Mouse (Mus musculus): ENCODE results near the gene 2410004B18Rik.
"Not testable (repeated sequence)": the region's sequence is repeated elsewhere in the genome, so short reads cannot be mapped to it uniquely, and the experiment has no call there.

Gene 2410004B18Rik

DNA sequence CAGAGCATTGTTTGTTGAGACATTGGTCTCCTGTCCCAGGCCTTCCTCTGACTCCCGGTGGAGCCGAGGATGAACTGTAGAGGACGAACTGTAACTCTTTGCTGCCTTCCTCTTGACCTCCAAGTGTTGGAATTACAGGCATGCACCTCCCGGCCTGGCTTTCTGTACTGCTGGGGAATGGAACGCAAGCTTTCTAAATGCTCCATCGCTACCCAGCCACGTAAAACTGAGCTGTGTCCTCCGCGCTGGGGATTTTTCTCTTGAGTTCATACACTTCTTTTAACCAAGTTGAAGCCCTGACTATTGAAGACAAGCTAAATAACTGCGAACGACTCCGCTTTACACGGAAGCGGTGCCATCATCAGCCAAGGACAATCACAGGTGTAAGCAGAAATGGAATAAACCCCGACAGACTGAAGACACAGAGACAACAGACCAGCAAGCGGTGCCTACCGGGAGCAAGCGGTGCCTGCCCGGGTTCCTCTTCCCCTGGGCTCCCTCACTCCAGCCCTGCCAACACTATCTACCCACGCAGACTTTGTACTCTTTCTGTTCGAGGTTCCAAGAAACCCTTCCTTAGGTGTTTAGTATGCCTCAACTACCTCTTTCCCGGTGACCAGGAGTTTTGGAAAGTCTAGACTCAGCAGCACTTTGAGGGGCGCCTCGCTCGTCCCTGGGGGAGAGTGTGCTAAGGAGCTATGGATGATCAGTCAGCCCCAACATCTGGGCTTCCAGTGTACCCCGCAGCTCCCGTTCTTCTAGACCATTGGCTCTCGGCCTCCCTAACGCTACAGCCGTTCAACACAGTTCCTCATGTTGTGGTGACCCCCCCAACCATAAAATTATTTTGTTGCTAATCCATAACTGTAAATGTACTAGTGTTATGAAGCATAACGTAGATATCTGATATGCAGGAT lies 25.5 kb downstream of the 2410004B18Rik start:
- DNase-seq (ENCODE audit: extremely low read depth, insufficient read length, low spot score), result no peak

DNA sequence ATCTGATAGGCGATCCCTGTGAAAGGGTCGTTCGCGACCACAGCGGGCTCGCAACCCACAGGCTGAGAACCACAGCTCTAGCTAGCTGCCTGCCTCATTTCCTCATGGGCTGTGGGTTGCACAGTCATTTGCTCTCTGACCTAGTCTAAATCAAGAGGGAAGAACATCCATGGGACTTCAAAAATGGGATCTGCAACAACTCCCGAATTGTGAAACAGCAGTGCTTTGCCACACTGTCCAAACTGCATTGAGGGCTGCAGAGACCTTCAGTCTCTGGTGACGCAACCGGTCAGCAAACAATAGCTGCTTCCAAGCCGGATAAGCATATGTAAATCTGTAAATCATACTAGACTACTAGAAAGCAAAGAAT lies 26.2 kb downstream of the 2410004B18Rik start:
- no peak for DNase-seq (ENCODE audit: extremely low read depth, insufficient read length, low spot score)

DNA sequence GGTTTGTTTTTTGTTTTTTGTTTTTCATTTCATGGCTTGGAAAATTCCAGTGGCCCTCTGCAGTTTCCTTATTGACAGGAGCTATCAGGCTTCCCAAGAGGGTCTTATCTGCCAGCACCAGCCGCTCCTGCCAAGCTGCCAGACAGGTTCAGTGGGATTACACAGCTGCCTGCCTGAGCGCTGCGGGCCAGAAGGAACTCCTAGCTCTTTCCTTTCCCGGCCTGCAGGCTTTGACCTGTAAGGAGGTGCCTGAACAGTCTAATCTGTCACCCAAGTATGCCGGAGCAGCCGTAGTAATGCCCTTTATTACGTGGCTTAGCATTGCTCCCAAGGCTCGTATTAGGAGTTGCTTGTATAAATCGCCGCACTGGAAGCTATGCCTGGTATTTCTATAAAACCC lies 26.7 kb downstream of the 2410004B18Rik start:
- no peak for DNase-seq (ENCODE audit: extremely low read depth, insufficient read length, low spot score)

DNA sequence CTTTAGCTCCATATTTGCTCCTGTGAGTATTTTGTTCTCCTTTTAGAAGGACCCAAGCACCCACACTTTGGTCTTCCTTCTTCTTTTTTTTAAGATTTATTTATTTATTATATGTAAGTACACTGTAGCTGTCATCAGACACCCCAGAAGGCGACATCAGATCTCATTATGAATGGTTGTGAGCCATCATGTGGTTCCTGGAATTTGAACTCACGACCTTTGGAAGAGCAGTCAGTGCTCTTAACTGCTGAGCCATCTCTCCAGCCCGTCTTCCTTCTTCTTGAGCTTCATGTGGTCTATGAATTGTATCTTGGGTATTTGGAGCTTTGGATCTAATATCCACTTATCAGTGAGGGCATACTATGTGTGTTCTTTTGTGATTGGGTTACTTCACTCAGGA lies 27.8 kb downstream of the 2410004B18Rik start:
- DNase-seq (ENCODE audit: extremely low read depth, insufficient read length, low spot score), result not testable (repeated sequence)

DNA sequence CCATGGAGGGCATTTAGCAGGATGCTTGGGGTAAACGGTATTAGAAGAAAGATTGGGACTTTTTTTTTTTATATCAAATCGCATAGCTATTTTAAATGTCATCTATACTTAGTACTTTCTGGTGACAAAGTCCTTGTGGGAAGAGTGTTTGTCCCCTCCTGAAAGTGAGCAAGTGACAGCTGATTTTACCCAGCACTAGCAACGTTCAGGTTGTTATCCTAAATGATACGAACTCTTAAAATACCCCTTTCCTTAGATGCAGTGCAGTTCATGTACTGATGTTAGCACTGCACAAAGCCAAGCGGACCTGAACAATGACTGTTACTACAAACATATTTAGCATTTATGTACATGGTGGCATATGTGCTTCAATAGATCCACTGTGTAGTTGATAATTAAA lies 29.0 kb downstream of the 2410004B18Rik start:
- DNase-seq (ENCODE audit: extremely low read depth, insufficient read length, low spot score), result no peak

DNA sequence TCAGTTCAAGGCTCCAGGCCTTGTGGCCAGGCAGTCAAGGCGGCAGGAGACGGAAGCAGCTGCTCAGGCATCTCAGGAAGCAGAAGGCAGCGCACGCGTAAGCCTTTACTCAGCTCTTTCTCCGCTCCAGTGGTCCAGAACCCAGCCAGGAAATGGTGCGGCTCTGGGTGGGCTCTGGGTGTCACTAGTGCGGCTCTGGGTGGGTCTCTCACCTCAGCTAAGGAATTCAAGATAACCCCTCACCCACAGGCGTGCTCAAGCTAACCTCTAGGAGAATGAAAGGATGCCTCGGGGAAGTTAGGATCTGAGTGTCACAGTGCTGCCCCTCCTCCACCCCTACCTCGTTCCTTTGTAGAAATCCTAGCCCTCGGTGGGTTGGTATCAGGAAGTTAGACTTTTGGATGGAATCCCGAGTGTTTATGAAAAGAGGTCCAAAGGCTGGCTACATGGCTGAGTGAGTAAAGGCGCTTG lies 31.3 kb downstream of the 2410004B18Rik start:
- no peak for DNase-seq (ENCODE audit: extremely low read depth, insufficient read length, low spot score)

DNA sequence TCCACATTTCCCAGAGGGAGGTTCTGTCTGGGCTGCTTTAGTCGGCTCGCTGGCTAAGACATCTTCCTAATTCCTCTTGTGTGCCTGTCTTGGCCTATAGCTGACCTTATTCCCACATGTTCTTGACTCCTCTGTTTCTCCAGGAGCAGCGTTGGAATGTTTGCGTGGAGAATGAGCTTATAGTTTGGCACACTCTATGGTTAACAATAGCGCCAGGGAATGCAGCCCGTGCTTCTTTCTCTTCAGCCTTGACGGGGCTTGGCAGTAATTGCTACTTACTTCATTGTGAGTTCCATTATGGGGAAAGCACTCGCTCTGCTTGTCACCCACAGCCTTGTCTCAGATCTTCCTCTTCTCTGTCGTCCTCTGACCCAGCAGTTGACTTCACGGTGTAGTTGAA lies 33.7 kb downstream of the 2410004B18Rik start:
- no peak for DNase-seq (ENCODE audit: extremely low read depth, insufficient read length, low spot score)

DNA sequence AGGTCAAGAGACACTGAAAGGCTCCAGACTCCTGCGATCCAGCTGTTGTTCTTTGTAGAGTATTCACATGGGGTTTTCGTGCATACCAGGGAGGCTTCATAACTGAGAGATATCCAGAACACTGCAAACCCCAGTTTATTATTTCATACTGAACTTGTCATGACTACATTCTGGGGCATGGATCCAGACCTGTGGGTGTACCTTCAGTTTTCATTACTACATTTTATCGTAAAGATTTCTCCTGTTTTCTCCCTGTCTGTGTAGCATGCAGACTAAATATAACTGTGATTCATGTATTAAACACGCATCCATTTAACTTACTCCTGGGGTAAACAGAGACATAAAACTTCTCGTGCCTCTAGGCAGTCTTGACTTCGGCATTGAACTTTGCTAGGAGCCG lies 37.2 kb downstream of the 2410004B18Rik start:
- no peak for DNase-seq (ENCODE audit: extremely low read depth, insufficient read length, low spot score)

DNA sequence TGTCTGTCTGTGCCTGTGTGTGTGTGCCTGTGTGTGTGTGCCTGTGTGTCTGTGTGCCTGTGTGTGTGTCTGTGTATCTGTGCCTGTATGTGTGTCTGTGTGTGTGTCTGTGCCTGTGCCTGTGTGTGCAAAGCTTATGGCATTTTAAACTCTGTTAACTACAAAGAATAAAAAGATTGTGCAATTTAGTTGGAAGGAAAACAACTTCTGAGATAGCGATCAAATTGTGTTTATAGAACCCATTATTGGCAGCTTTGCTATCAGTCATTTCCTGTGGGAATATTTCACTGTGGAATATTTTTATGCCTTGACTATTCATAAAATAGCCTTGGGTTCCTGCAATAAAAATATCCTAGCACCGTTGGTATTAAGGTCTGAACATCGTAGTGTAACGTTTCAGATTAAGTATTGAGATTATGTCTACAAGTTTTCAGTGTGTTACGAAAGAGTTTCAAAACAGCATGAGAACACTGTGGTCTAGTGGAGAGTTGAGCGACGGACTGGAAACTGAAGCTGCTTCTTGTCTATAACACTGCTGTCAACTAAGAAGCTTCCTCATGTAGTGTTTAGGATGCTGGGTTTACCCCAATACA lies 47.6 kb downstream of the 2410004B18Rik start:
- DNase-seq (ENCODE audit: extremely low read depth, insufficient read length, low spot score), result peak; percentile 24

DNA sequence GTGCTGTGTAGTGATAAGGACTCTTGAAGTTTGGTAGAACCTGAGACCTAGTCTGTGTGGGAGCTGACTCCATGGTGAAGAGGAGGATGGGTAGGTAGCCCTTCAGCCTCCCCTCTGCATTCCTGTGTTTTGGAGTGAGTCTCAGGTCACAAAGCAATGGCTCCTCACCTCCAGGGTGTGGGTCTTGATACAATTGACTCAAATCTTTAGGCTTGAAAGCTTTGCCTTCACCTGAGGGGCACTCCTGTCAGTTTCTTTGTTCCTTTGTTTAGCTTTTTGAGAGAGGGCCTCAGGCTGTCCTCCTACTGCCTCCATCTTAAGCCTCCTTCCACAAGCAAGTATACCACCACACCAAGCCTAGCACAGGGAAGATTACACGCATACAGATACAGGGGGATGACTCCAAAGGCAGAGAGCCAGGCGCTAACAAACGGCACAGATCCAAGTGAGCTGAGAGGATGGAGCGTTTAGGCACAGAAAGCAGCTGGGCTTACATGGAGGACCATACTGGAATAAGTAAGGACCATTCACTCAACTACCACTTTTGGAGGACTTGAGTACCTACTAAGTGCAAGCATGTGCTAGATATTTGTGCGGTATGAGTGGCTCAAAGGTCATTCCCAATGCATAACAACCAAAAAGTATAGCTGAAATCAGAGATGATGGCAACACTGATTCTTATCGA lies 48.6 kb downstream of the 2410004B18Rik start:
- DNase-seq (ENCODE audit: extremely low read depth, insufficient read length, low spot score), result no peak

DNA sequence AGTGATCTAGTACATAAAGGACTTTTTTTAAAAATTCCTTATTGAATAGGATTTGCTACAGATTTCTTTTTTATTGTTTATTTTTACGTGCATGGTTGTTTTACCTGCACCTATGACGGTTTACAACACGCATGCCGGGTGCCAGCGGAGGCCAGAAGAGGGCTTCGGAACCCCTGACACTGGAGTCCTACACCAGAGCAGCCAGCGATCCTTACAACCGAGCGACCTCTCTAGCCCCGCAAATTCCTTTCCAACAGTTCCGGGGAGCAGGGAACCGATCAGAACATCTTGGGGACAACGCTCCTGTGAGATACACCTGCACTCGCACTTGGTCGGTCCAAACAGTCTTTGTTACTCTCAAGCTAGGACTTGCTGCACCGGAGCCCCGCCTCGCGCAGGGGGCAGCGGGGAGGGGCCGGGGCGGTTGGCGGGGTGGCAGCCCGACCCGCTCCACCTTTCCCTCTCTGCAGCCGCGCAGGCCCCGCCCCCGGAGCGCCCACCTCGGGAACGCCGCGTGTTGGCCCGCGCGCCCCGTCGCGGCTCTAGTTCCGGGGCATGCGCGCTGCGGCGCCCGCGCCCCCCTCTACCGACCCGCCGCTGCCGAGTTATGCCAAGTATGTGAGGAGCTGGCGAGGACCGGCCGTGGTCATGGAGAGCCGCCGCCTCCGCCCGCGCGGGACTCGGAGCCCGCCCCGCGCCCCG lies 49.6 kb downstream of the 2410004B18Rik start, which contains the start of gene Syde2:
Gene Syde2, plus strand, starts transcription at position 603 of the 702 bp plus-strand sequence.
- DNase-seq (ENCODE audit: extremely low read depth, insufficient read length, low spot score), result peak; percentile 79

DNA sequence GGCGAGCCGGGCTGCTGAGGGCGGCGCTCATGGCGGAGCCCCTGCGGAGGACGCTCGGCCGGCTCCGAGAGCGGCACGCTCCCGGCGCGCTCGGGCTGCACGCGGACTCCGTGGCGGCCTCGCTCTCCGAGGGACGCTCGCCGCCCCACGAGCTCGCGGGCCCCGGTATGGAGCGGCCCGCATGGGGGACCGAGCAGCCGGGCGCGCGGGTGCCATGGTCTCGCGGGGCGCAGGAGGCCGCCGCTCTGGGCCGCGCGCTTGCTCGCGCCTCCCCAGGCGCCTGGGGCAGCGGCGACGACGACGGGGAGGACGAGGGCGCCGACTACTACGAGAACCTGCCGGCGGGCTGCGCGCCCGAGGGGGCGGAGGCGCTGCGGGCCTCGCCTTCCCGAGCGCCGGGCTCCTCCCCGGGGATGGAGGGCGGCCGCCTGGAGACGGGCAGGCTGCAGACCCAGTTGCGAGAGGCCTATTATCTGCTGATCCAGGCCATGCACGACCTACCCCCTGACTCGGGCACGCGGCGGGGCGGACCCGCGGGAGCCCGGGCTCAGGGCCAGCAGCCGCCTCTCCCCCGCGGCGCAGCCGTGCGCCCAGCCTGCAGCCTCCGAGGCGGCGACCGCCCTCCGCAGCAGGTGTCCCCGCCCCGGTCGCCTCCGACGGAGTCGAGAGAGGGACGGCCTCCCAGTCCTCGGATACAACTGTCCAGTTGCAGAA lies 50.3 kb downstream of the 2410004B18Rik start:
- peak; percentile 93 for DNase-seq (ENCODE audit: extremely low read depth, insufficient read length, low spot score)

DNA sequence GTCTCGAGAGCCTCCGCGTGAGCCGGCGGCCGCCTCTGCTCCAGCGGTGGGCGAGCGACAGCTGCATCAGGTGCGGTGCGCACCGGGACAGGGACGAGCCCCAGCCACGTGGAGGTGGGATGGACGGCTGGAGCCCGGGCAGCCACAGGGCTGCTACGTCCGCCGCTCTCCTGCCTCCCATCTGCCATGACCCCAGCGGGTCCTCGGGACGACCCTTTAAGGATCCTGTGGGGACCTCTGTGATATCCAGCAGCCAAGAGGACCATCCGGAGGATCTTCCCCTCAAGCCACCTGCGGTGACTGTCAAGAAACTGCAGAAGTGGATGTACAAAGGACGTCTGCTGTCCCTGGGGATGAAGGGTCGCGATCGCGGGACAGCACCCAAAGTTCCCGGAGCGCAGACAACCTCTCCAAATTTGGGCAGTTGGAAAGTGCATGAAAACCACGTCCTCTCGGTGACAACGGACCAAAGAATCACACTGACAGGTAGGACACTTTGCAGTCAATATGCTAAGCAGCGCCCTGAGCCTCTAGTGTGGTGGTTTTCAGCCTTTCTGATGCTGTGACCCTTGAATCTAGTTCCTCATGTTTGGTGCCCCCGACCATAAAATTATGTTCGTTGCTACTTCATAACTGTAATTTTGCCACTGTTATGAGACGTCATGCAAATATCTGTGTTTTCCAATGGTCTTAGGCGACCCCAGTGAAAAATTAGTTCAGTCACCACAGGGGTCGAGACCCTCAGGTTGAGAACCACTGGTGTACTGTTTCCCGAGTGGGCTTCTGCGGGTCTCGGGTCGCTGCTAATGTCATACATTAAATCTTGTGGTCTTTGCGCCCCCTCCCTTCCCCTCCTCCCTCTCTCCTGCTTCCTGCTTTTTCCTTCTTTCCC lies 51.1 kb downstream of the 2410004B18Rik start:
- no peak for DNase-seq (ENCODE audit: extremely low read depth, insufficient read length, low spot score)

DNA sequence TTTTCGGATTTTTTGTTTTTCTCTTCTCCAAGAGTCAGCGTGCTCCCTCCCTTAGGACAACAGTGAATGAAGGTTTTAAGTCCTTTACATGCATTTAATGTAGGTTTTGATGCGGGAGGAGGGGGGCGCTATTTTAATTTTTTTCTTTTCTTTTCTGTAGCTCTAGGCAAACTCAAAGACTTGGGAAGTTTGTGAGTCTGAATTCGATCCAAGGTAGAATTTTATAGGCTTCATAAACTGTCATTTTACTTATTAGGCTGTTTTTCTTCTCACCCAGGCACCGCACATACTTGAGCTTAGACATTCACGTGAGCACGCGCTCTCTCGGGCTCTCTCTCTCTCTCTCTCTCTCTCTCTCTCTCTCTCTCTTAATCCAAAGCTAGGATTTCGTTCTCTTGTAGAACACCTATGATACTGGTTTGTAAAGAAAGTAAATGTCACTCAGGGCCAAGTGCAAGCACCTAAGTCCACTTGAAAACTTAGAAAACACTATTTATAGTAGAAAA lies 51.8 kb downstream of the 2410004B18Rik start:
- peak; percentile 45 for DNase-seq (ENCODE audit: extremely low read depth, insufficient read length, low spot score)

DNA sequence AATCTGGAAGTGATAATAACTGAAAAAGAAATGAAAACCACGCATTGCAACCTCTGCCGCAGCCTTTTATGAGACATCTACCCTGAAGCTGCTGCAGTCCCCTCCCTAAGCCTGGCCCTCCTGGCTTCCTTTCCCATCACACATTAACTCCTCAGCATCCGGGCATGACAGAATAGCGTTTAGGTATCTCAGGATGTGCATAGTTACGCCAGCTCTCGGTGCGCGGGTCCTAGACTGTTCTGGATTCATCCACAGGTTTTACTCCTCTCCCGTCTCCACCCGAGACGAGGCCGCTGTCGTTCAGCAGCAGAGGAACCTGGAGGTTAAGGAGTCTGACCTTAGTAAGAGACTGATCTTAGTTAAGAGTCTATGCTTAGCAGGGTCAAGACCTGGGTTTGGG lies 53.3 kb downstream of the 2410004B18Rik start:
- no peak for DNase-seq (ENCODE audit: extremely low read depth, insufficient read length, low spot score)

DNA sequence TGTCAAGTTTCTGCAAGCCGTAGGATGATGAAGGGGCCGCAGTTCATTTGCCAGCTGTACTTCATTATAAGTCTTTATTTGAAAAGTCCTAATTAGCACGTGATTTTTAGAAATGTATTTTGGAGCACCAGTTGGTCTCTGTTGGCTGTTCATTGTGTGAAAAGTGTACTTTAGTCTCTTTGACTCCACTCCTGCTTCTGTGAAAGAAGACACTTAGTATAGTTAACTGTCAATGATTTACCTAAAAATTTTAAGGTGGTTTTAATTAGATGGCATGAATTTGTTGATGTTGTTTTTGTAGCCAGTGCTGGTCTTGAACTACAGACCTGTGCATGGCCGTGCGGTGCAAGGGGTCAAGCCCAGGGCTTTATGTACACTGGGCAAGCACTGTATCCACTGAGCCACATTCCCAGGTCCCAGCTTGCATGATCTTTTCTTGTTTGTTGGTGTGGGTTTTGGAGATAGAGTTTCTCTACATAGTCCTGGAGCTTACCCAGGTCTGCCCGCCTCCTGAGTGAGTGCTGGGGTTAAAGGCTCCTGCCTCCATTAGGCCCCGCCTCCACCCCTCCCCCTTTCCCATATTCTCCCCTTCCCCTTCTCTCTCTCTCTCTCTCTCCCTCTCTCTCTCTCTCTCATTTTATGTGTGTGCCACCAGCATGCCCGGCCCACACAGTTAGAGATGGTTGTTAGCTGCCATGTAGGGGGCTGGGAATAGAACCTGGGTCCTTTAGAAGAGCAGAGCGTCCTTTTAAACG lies 54.3 kb downstream of the 2410004B18Rik start:
- no peak for DNase-seq (ENCODE audit: extremely low read depth, insufficient read length, low spot score)

DNA sequence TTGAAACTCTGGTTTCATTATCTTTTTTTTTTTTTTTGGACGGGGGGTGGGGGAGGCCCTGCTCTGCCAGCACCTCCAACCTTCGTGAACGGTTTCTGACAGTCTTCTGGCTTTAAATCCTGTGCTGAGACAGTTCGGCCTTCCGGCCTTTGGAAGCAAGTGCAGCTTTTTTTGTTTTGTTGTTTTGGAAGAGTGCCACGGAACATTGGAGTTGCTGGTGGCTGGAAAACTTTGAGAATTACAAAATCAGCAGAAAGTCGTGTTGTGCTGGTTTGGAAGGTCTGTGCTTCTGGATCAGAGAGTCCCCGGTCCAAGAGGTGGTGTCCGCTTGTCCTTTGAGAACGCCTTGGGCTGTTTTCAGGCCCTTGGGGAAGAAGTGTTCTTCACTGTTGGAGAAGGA lies 55.0 kb downstream of the 2410004B18Rik start:
- DNase-seq (ENCODE audit: extremely low read depth, insufficient read length, low spot score), result no peak

DNA sequence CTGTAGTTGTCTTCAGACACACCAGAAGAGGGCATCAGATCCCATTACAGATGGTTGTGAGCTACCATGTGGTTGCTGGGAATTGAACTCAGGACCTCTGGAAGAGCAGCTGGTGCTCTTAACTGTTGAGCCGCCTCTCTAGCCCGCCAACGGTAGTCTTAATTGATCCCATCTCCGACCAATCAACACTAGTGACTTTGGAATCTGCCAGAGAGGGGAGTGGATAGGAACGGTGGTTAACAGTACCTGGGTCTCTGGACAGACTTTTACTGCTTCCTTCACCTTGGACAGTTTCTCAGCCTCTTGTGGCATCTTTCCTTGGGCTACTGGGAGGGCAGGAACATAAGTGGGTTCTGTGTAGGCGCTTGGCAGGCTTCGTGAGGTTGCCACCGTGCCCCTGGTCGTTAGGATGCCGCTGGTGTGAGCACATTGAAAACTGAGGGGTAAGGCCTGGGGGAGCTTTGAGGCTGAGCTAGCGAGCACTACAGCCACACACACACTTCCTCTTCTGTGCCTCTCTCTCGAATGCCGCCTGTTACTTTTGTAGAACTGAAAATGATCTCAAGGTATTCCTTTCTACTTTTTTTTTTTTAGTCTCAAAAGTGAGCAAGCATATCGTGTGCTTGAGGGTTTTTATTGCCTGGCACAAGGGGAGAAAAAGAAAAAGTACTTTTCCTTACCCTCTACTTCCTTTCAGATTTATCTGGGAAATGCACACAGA lies 55.8 kb downstream of the 2410004B18Rik start:
- DNase-seq (ENCODE audit: extremely low read depth, insufficient read length, low spot score), result no peak
